Mouse (Mus musculus): Measurements from ENCODE around the gene F11.

- no peak for TF ChIP-seq GATA1 (IDR thresholded peaks at IDR 0.05; ENCODE audit: low read length)
- no peak for TF ChIP-seq TAL1 (IDR thresholded peaks at IDR 0.05; ENCODE audit: low read length)
These were observed 6.8 kb downstream of the F11 start for GRCm38 (mm10) chr8:45255040-45255439.

Measured in erythroblast, embryonic 14.5 days (primary cell).